Mouse (Mus musculus): ENCODE results near the gene Serpina1e. TPM values are rescaled to one million over a fixed set of nuclear protein-coding genes. Genes with fewer than 3 reads are reported as not detected.

Gene Serpina1e
- polyA plus RNA-seq (2016; fragmentation: Nextera tagmentation; extraction: Ambion mirVana) = not detected in 2 replicates

DNA sequence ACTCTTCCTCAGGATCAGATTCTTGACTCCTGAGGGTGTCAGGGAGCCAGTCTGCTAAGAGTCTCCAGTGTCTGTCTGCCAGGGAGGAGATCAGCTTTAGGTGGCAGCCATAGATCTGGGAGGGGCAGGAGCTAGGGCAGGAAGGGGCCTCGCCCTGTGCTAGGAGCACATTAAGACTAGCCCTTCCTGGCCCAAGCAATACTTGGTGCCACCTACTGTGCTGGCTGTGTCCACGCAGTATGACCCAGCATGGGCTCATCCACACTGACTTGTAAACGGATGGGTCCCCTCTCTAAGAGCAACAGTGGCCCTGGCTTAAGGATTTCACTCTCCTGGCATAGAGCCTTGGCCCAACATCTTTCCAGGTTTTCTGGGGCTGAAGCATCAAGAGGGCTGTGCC lies at the start of gene Serpina1e:
TSS of gene Serpina1e (minus strand) at position 178 of the 400 bp plus-strand sequence.
- Histone ChIP-seq H3K36me3 (replicated peaks) (no peaks in the 10 kb centered on the region), H3K4me1 (no peaks in the 10 kb centered on the region), H3K27me3 (ENCODE audit: poor library complexity, severe bottlenecking) (no peaks in the 10 kb centered on the region), H3K4me3 (no peak within 1 kb of the TSS), H3K27ac (no peak within 1 kb of the TSS), H3K9me3 (peaks cover 48% of the 10 kb centered on the region)
- WGBS = 80% methylated on average over 3 of the region's 3 CpGs
- DNase-seq (ENCODE audit: extremely low spot score, low spot score) = no peak

- WGBS = 85% methylated on average over 5 of the region's 5 CpGs
Measured at GRCm38 (mm10) chr12:104004689-104005088, 45.9 kb upstream of the Serpina1e start.

DNA sequence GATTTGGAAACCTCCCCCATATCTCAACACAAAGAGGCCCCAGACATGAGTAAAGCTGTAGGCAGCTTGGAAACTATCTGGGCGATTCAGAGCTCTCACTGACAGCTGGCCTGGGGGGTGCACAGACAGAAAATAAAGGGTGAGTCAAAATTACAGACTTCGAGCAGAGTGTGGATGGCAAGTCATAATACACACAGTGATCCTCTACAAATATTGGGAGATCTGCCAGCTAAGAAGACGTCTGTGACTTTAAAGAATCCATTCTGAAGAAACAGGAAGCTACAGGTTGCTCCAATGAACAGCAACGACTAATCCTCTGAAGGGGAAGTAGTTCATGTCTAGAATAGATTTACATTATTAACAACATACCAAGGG lies 44.5 kb upstream of the Serpina1e start:
- no peak overlapping the region for H3K4me3 ChIP-seq
- H3K36me3 ChIP-seq (replicated peaks) = no peaks in the 10 kb centered on the region
- H3K27me3 ChIP-seq (ENCODE audit: poor library complexity, severe bottlenecking) = no peaks in the 10 kb centered on the region
- H3K9me3 ChIP-seq = peaks cover 7% of the 10 kb centered on the region; the same call in 1 of the 2 replicates
- WGBS = 90% methylated on average over 4 of the region's 4 CpGs
- no peak overlapping the region for H3K27ac ChIP-seq
- DNase-seq (ENCODE audit: extremely low spot score, low spot score) = no peak
- no peaks in the 10 kb centered on the region for H3K4me1 ChIP-seq

More at GRCm38 (mm10) chr12:104004689-104005088, 45.9 kb upstream of the Serpina1e start:
- no peak overlapping the region for H3K4me3 ChIP-seq
- peaks cover 7% of the 10 kb centered on the region; the same call in 1 of the 2 replicates for H3K9me3 ChIP-seq
- DNase-seq (ENCODE audit: extremely low spot score, low spot score) = no peak
- H3K36me3 ChIP-seq (replicated peaks) = no peaks in the 10 kb centered on the region
- no peak overlapping the region for H3K27ac ChIP-seq
- H3K4me1 ChIP-seq = no peaks in the 10 kb centered on the region
- H3K27me3 ChIP-seq (ENCODE audit: poor library complexity, severe bottlenecking) = no peaks in the 10 kb centered on the region

DNA sequence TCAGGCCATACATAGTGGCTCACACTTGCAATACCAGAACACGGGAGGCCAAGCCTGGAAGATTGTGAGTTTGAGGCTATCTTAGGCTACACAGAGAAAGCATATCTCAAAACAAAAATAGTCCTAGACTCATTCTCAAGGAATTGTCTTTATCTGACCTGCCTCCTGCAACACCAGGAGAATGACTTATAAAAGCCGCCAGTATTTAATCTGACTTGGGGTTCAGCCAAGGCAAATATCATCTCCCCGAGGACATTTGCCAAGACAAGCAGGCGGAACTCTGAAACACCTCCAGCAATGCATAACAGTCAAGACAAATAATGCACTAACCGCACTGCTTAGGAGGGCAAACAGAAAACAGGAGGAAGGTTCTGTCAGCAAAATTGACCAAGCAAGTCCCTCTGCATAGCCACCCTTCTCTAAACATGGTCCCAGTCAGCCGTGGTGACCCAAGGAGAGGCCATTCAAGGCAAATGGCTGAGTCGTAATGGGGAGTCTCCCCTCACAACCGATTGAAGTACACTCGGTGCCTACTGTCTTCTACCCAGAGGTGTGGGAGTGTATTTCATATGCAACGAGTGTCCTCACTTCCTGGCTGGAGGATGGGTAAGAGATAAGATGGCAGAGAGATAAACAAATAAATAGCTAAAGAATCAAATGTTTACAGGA lies 43.9 kb upstream of the Serpina1e start:
- DNase-seq (ENCODE audit: extremely low spot score, low spot score) = no peak
- Histone ChIP-seq H3K4me1 (no peaks in the 10 kb centered on the region), H3K27me3 (ENCODE audit: poor library complexity, severe bottlenecking) (no peaks in the 10 kb centered on the region), H3K27ac (no peak overlapping the region), H3K9me3 (peaks cover 7% of the 10 kb centered on the region; the same call in 1 of the 2 replicates), H3K4me3 (no peak overlapping the region), H3K36me3 (replicated peaks) (no peaks in the 10 kb centered on the region)
- WGBS = 93% methylated on average over 10 of the region's 10 CpGs

- H3K4me1 ChIP-seq = no peaks in the 10 kb centered on the region
- H3K36me3 ChIP-seq (replicated peaks) = no peaks in the 10 kb centered on the region
- DNase-seq (ENCODE audit: extremely low spot score, low spot score) = no peak
- no peak overlapping the region for H3K4me3 ChIP-seq
- H3K27ac ChIP-seq = no peak overlapping the region
- H3K9me3 ChIP-seq = peaks cover 7% of the 10 kb centered on the region; the same call in 1 of the 2 replicates
- no peaks in the 10 kb centered on the region for H3K27me3 ChIP-seq (ENCODE audit: poor library complexity, severe bottlenecking)
- 92% methylated on average over 3 of the region's 3 CpGs for WGBS
Measured at GRCm38 (mm10) chr12:104000594-104000993, 41.8 kb upstream of the Serpina1e start.

DNA sequence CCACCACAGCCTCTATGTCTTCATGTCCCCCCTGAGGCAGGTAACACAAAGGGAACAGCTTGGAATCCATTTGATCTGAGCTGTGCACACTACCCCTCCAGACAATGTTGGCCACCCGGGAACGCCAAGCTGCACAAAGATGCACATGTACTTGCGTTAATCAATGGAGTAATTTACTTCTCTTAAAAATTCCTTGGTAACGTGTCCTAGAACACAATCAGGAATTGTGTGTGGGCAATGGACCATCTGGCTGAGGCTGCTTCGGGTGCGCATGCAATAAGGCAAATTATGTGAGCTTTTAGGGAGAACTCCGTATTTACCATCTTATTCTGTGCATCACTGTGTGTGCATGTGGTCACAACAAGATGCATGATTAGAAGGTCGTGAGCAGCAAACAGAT lies 40.8 kb upstream of the Serpina1e start:
- Histone ChIP-seq H3K36me3 (replicated peaks) (no peaks in the 10 kb centered on the region), H3K27ac (no peak overlapping the region), H3K27me3 (ENCODE audit: poor library complexity, severe bottlenecking) (no peaks in the 10 kb centered on the region), H3K4me1 (no peaks in the 10 kb centered on the region), H3K9me3 (peaks cover 4% of the 10 kb centered on the region; the same call in 1 of the 2 replicates), H3K4me3 (no peak overlapping the region)
- DNase-seq (ENCODE audit: extremely low spot score, low spot score) = no peak
- WGBS = 92% methylated on average over 8 of the region's 8 CpGs

DNA sequence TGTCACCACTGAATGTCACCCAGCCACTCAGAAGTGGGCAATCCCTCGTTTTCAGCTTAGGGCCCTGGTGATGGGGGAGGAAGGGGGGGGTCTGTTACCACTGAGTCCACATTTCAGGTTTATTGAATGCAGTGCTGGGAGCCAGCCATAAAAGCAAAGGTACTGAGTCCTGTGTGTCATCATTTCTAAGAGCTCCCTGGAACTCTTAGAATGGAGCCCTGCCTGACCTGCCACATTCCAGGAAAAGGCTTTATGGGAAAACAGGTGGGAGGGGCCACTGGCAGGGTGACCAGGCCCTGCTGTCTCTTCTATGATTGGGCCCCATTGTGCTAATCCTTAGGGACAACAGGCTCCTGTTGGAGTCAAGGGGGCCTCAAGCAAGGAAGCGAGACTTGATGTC lies 37.7 kb upstream of the Serpina1e start:
- Histone ChIP-seq H3K4me3 (no peak overlapping the region), H3K36me3 (replicated peaks) (no peaks in the 10 kb centered on the region), H3K27me3 (ENCODE audit: poor library complexity, severe bottlenecking) (no peaks in the 10 kb centered on the region), H3K27ac (no peak overlapping the region), H3K9me3 (no peaks in the 10 kb centered on the region), H3K4me1 (no peaks in the 10 kb centered on the region)
- WGBS = 76% methylated on average over 2 of the region's 2 CpGs
- no peak for DNase-seq (ENCODE audit: extremely low spot score, low spot score)

DNA sequence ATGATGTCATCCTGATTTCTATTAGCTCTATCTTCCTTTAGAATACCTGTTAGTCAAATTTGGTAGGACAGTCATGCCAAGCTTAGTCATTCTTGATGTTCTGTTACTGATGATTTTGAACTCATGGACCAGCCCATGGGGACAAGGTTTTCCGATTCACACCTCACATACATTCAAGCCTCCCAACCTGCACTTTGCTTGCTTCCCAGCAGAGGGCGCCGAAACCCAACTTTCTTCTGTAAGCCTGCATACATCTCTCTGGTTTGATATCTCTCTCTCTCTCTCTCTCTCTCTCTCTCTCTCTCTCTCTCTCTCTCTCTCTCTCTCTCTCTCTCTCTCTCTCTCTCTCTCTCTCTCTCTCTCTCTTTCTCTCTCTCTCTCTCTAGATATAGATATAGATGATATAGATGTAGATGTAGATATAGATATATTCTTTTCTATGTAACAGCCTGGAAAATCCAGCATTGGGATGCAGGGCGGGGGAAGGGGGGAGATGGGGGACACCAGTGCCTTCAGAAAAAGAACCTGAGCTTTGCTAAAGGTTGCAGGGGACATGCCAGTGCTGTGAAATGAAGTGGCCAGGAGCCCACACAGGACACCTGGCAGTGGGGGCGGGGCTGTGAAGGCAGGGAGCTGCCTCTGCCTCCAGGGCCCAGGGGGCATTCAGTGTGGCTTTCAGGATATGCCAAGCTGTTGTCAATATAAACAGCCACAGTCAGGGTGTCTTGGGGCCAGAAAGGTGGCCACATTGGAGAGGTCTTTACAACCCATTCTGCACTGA lies 36.7 kb upstream of the Serpina1e start:
- no peak overlapping the region for H3K27ac ChIP-seq
- H3K4me1 ChIP-seq = no peaks in the 10 kb centered on the region
- H3K4me3 ChIP-seq = no peak overlapping the region
- H3K36me3 ChIP-seq (replicated peaks) = no peaks in the 10 kb centered on the region
- DNase-seq (ENCODE audit: extremely low spot score, low spot score) = peak; percentile 55
- no peaks in the 10 kb centered on the region for H3K9me3 ChIP-seq
- 44% methylated on average over 5 of the region's 5 CpGs for WGBS
- no peaks in the 10 kb centered on the region for H3K27me3 ChIP-seq (ENCODE audit: poor library complexity, severe bottlenecking)

- H3K36me3 ChIP-seq (replicated peaks) = no peaks in the 10 kb centered on the region
- H3K4me3 ChIP-seq = no peak overlapping the region
- no peaks in the 10 kb centered on the region for H3K9me3 ChIP-seq
- H3K27me3 ChIP-seq (ENCODE audit: poor library complexity, severe bottlenecking) = no peaks in the 10 kb centered on the region
- H3K4me1 ChIP-seq = no peaks in the 10 kb centered on the region
- DNase-seq (ENCODE audit: extremely low spot score, low spot score) = no peak
- H3K27ac ChIP-seq = no peak overlapping the region
- WGBS = 75% methylated on average over 7 of the region's 7 CpGs
Measured at GRCm38 (mm10) chr12:103992945-103993344, 34.2 kb upstream of the Serpina1e start.

DNA sequence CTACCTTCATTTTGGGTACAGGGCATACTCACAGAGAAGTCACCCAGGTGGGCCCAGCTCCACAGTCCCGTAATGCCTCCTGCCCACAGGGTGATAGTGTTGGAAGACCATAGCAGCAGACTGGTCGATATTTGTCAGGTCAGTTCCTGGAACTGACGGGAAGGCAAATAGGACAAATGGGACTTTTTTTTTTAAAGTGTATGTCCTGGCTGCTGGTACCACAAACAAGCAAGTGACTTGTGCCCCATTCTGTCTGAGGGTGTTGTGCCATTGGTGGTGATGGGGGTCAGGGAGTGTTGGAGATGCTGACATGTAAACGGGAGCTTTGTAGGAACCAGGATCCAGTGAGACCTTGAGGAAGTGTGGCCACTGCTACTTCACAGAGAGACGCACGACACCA lies 31.1 kb upstream of the Serpina1e start, which contains the start of gene Serpina11:
TSS of gene Serpina11 (minus strand) at position 101 of the 400 bp plus-strand sequence.
- Histone ChIP-seq H3K27ac (no peak within 1 kb of the TSS), H3K9me3 (no peaks in the 10 kb centered on the region), H3K4me3 (no peak within 1 kb of the TSS), H3K4me1 (no peaks in the 10 kb centered on the region), H3K27me3 (ENCODE audit: poor library complexity, severe bottlenecking) (no peaks in the 10 kb centered on the region), H3K36me3 (replicated peaks) (no peaks in the 10 kb centered on the region)
- DNase-seq (ENCODE audit: extremely low spot score, low spot score) = no peak
- WGBS = 89% methylated on average over 6 of the region's 6 CpGs

DNA sequence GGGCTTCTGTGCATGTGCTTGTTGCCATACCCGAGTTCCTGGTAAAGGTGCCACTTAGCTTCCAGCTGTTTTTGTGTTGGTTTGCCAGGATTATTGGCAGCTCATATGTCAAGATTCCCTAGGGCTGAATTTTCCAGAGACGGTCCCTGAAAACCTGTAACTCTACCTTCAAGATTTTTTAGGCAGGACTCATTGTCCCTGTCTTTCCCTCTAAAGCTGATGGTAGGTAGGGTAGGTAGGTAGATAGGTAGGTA lies 30.7 kb upstream of the Serpina1e start:
- Histone ChIP-seq H3K9me3 (no peaks in the 10 kb centered on the region), H3K4me3 (no peak overlapping the region), H3K36me3 (replicated peaks) (no peaks in the 10 kb centered on the region), H3K4me1 (no peaks in the 10 kb centered on the region), H3K27ac (no peak overlapping the region), H3K27me3 (ENCODE audit: poor library complexity, severe bottlenecking) (no peaks in the 10 kb centered on the region)
- DNase-seq (ENCODE audit: extremely low spot score, low spot score) = no peak
- 71% methylated on average over 2 of the region's 2 CpGs for WGBS

DNA sequence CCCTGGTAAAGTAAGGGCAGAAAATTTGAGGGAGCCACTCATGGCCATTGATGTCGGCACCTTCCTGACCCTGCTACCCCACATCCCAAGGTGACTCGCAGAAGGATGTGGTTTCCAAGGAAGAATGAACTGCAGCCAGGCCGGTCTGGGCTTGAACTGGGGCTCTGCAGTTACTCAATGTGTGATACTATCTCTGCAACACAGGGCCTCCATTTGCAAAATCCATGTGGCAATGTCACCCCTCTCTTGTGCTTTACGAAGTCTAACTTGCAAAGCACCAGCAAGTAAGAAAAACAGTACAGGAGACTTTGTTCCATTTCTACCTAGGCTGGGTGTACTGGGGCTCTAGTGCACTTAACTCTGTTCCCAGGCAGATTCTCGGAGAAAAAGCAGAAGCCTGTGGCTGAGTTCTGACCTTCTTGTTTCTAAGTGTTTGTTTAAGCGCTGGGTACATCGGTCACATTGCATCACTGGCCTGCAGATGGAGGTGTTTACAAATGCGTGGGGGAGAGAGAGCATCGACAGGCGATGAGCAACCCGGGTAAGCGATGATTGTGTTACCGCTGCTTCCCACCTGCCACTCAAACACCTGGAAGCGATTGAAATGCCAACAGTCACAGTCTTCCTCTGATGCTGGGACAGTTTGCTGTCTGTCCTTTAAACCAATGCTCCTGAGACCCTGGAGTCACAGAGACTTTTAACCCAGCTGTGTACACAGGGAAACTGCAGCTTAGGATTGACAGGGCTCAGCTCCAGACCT lies 30.2 kb upstream of the Serpina1e start:
- no peak for DNase-seq (ENCODE audit: extremely low spot score, low spot score)
- no peaks in the 10 kb centered on the region for H3K36me3 ChIP-seq (replicated peaks)
- no peaks in the 10 kb centered on the region for H3K9me3 ChIP-seq
- no peak overlapping the region for H3K27ac ChIP-seq
- no peaks in the 10 kb centered on the region for H3K4me1 ChIP-seq
- no peaks in the 10 kb centered on the region for H3K27me3 ChIP-seq (ENCODE audit: poor library complexity, severe bottlenecking)
- H3K4me3 ChIP-seq = no peak overlapping the region
- 70% methylated on average over 14 of the region's 14 CpGs for WGBS

GRCm38 (mm10) chr12:103985868-103986267 lies 27.1 kb upstream of the Serpina1e start:
- no peak overlapping the region for H3K4me3 ChIP-seq
- no peaks in the 10 kb centered on the region for H3K27me3 ChIP-seq (ENCODE audit: poor library complexity, severe bottlenecking)
- H3K9me3 ChIP-seq = no peaks in the 10 kb centered on the region
- H3K36me3 ChIP-seq (replicated peaks) = no peaks in the 10 kb centered on the region
- DNase-seq (ENCODE audit: extremely low spot score, low spot score) = no peak
- no peaks in the 10 kb centered on the region for H3K4me1 ChIP-seq
- H3K27ac ChIP-seq = no peak overlapping the region
- 77% methylated on average over 5 of the region's 5 CpGs for WGBS
